Mouse (Mus musculus) hindbrain, embryonic 11.5 days (tissue): ENCODE results near the gene Gale. TPM values are rescaled to one million over a fixed set of nuclear protein-coding genes. Genes with fewer than 3 reads are reported as not detected.
"Not testable (repeated sequence)": the region's sequence is repeated elsewhere in the genome, so short reads cannot be mapped to it uniquely, and the experiment has no call there.

Source experiments
- ATAC-seq: fragments of 200-750 bp; cut with Nextera tagmentation; 2 replicates; pipeline ENCODE4 v1.8.0; 2017; ENCODE audit warnings: mild to moderate bottlenecking, moderate TSS enrichment, moderate library complexity; ENCODE audit not compliant: low FRiP score
- DNase-seq: peaks from one replicate; pipeline ENCODE4 v3.0.0-alpha.2; 2015; ENCODE audit warnings: low spot score
- H3K27ac ChIP-seq: fragments of 300-500 bp; sonication (generic); 2 replicates; pipeline ENCODE4 v1.5.1; 2014; ENCODE audit warnings: mild to moderate bottlenecking, low read depth, low read length
- H3K27me3 ChIP-seq: fragments of 300-500 bp; sonication (generic); 2 replicates; pipeline ENCODE4 v1.6.1; 2014; ENCODE audit warnings: mild to moderate bottlenecking, low read length, moderate library complexity, mixed read lengths; ENCODE audit not compliant: control insufficient read depth, insufficient read depth
- H3K36me3 ChIP-seq: fragments of 300-500 bp; sonication (generic); 2 replicates; pipeline ENCODE4 v1.6.1; 2014; ENCODE audit warnings: mild to moderate bottlenecking, low read length, moderate library complexity, mixed read lengths; ENCODE audit not compliant: control insufficient read depth, insufficient read depth
- H3K4me1 ChIP-seq: fragments of 300-500 bp; sonication (generic); replicated peaks from 2 replicates; pipeline ENCODE4 v1.6.1; 2014; ENCODE audit warnings: low read length, mixed read lengths; ENCODE audit not compliant: control insufficient read depth, insufficient read depth
- H3K4me2 ChIP-seq: fragments of 300-500 bp; sonication (generic); replicated peaks from 2 replicates; pipeline ENCODE4 v1.6.1; 2014; ENCODE audit warnings: mild to moderate bottlenecking, low read depth, low read length
- H3K4me3 ChIP-seq: fragments of 300-500 bp; sonication (generic); 2 replicates; pipeline ENCODE4 v1.5.1; 2014; ENCODE audit warnings: low read depth, low read length
- H3K9ac ChIP-seq: fragments of 300-500 bp; sonication (generic); 2 replicates; pipeline ENCODE4 v1.6.1; 2014; ENCODE audit warnings: low read depth, low read length
- H3K9me3 ChIP-seq: fragments of 300-500 bp; sonication (generic); 2 replicates; pipeline ENCODE4 v1.6.1; 2016; ENCODE audit warnings: low read length; ENCODE audit not compliant: control insufficient read depth
- WGBS: fragments of 180-500 bp; shearing (Covaris S2); extraction: QIAGEN DNeasy Blood & Tissue Kit; methylation state at CpG from one replicate; pipeline ENCODE4 v1.1.7; 2014; 5-methylcytosine and 5-hydroxymethylcytosine counted together
- polyA plus RNA-seq: library from polyadenylated mRNA; unstranded; fragments of >200 nt; fragmentation: Nextera tagmentation; extraction: Ambion mirVana; gene quantifications from 2 replicates; pipeline ENCODE4 v1.2.1, GENCODE M21; 2014

Gale gene
- polyA plus RNA-seq, 1 experiment from 2014 or later: 27.9 TPM

- Histone ChIP-seq H3K27ac (no peak overlapping the region), H3K4me1 (no peaks in the 10 kb centered on the region), H3K27me3 (no peaks in the 10 kb centered on the region), H3K9ac (no peak overlapping the region), H3K36me3 (no peaks in the 10 kb centered on the region), H3K9me3 (no peaks in the 10 kb centered on the region), H3K4me3 (no peak overlapping the region), H3K4me2 (no peak overlapping the region)
- no peak for DNase-seq
- ATAC-seq: no peak
- 64% methylated on average over 5 of the region's 5 CpGs for WGBS
These were observed 28.0 kb upstream of the Gale start for GRCm38 (mm10) chr4:135935502-135935901.

GRCm38 (mm10) chr4:135938858-135939257 lies 24.7 kb upstream of the Gale start:
- WGBS: 86% methylated on average over 7 of the region's 7 CpGs

GRCm38 (mm10) chr4:135941026-135941425 lies 22.5 kb upstream of the Gale start:
- H3K9ac ChIP-seq, H3K4me1 ChIP-seq, H3K27ac ChIP-seq, H3K27me3 ChIP-seq, H3K4me3 ChIP-seq, H3K4me2 ChIP-seq, DNase-seq, H3K9me3 ChIP-seq, ATAC-seq, H3K36me3 ChIP-seq: not testable (repeated sequence)
- WGBS: 83% methylated on average over 8 of the region's 8 CpGs

More at GRCm38 (mm10) chr4:135938858-135939257, 24.7 kb upstream of the Gale start:
- Histone ChIP-seq H3K36me3 (no peaks in the 10 kb centered on the region), H3K4me2 (no peak overlapping the region), H3K4me1 (no peaks in the 10 kb centered on the region), H3K9me3 (no peaks in the 10 kb centered on the region), H3K9ac (no peak overlapping the region), H3K27me3 (no peaks in the 10 kb centered on the region), H3K27ac (no peak overlapping the region), H3K4me3 (no peak overlapping the region)
- DNase-seq (no peak), ATAC-seq (no peak)

GRCm38 (mm10) chr4:135942193-135942592 lies 21.3 kb upstream of the Gale start:
- H3K27ac ChIP-seq: no peak overlapping the region
- H3K4me2 ChIP-seq: no peak overlapping the region
- H3K9me3 ChIP-seq: no peaks in the 10 kb centered on the region
- 91% methylated on average over 6 of the region's 6 CpGs for WGBS
- no peak overlapping the region for H3K9ac ChIP-seq
- no peak overlapping the region for H3K4me3 ChIP-seq
- DNase-seq: no peak
- H3K4me1 ChIP-seq: no peaks in the 10 kb centered on the region; the same call in 1 of the 2 replicates
- H3K27me3 ChIP-seq: no peaks in the 10 kb centered on the region
- no peak for ATAC-seq
- no peaks in the 10 kb centered on the region for H3K36me3 ChIP-seq

- WGBS: 63% methylated on average over 4 of the region's 4 CpGs
- no peaks in the 10 kb centered on the region for H3K27me3 ChIP-seq
- ATAC-seq (no peak), DNase-seq (no peak)
- no peak overlapping the region for H3K4me2 ChIP-seq
- H3K36me3 ChIP-seq: no peaks in the 10 kb centered on the region
- no peaks in the 10 kb centered on the region; the same call in 1 of the 2 replicates for H3K4me1 ChIP-seq
- no peak overlapping the region for H3K27ac ChIP-seq
- H3K9ac ChIP-seq: no peak overlapping the region
- H3K4me3 ChIP-seq: no peak overlapping the region
- no peaks in the 10 kb centered on the region for H3K9me3 ChIP-seq
These were observed 20.1 kb upstream of the Gale start for GRCm38 (mm10) chr4:135943389-135943788.

- no peaks in the 10 kb centered on the region; the same call in 1 of the 2 replicates for H3K4me1 ChIP-seq
- peak overlapping the region; percentile 85 for H3K4me2 ChIP-seq
- no peaks in the 10 kb centered on the region for H3K9me3 ChIP-seq
- 0 out of 2 replicates have a peak overlapping the region, but pooled peaks have one; percentile 85 for H3K4me3 ChIP-seq
- 70% methylated on average over 10 of the region's 10 CpGs for WGBS
- no peaks in the 10 kb centered on the region for H3K36me3 ChIP-seq
- ATAC-seq (peak; percentile 6; the same call in 1 of the 2 replicates), DNase-seq (no peak)
- no peak overlapping the region for H3K27ac ChIP-seq
- no peaks in the 10 kb centered on the region for H3K27me3 ChIP-seq
- H3K9ac ChIP-seq: peak overlapping the region; percentile 81; the same call in 1 of the 2 replicates
These were observed 17.8 kb upstream of the Gale start for GRCm38 (mm10) chr4:135945706-135946105.

GRCm38 (mm10) chr4:135946278-135946658 lies 17.3 kb upstream of the Gale start, which contains the start of gene Hmgcl:
TSS of gene Hmgcl (plus strand) at chr4:135946448.
- WGBS: 0% methylated on average over 23 of the region's 23 CpGs
- Histone ChIP-seq H3K27me3 (no peaks in the 10 kb centered on the region), H3K4me1 (no peaks in the 10 kb centered on the region; the same call in 1 of the 2 replicates), H3K9me3 (no peaks in the 10 kb centered on the region), H3K4me3 (peak within 1 kb of the TSS; percentile 85), H3K4me2 (peak within 1 kb of the TSS; percentile 85), H3K9ac (peak within 1 kb of the TSS; percentile 81), H3K36me3 (no peaks in the 10 kb centered on the region), H3K27ac (no peak within 1 kb of the TSS)
- DNase-seq (peak; percentile 96), ATAC-seq (peak; percentile 94)

GRCm38 (mm10) chr4:135946659-135947301 lies 16.7 kb upstream of the Gale start:
- peak overlapping the region; percentile 81 for H3K9ac ChIP-seq
- 2% methylated on average over 28 of the region's 28 CpGs for WGBS
- no peaks in the 10 kb centered on the region; the same call in 1 of the 2 replicates for H3K4me1 ChIP-seq
- no peaks in the 10 kb centered on the region for H3K36me3 ChIP-seq
- no peak; the same call in 1 of the 2 replicates for ATAC-seq
- no peaks in the 10 kb centered on the region for H3K27me3 ChIP-seq
- no peak overlapping the region for H3K27ac ChIP-seq
- peak; percentile 46 for DNase-seq
- no peaks in the 10 kb centered on the region for H3K9me3 ChIP-seq
- peak overlapping the region; percentile 85 for H3K4me2 ChIP-seq
- peak overlapping the region; percentile 85 for H3K4me3 ChIP-seq

GRCm38 (mm10) chr4:135948142-135948541 lies 15.4 kb upstream of the Gale start:
- no peak overlapping the region for H3K4me2 ChIP-seq
- 87% methylated on average over 8 of the region's 8 CpGs for WGBS
- H3K27me3 ChIP-seq: no peaks in the 10 kb centered on the region
- no peak overlapping the region for H3K27ac ChIP-seq
- ATAC-seq (no peak), DNase-seq (no peak)
- H3K36me3 ChIP-seq: no peaks in the 10 kb centered on the region; the same call in 1 of the 2 replicates
- H3K4me3 ChIP-seq: no peak overlapping the region
- no peak overlapping the region for H3K9ac ChIP-seq
- no peaks in the 10 kb centered on the region for H3K9me3 ChIP-seq
- H3K4me1 ChIP-seq: no peaks in the 10 kb centered on the region; the same call in 1 of the 2 replicates
